Mouse (Mus musculus) stomach, embryonic 16.5 days (tissue): ENCODE results near the gene Thap12. TPM values are rescaled to one million over a fixed set of nuclear protein-coding genes. Genes with fewer than 3 reads are reported as not detected.

Experiments
- ATAC-seq: fragments of 200-750 bp; cut with Nextera tagmentation; 2 replicates; pipeline ENCODE4 v1.8.0; 2017; ENCODE audit warnings: moderate number of reproducible peaks, moderate TSS enrichment; ENCODE audit not compliant: insufficient read depth, low FRiP score
- H3K27ac ChIP-seq: fragments of 300-500 bp; sonication (generic); 2 replicates; pipeline ENCODE4 v1.5.1; 2014; ENCODE audit warnings: low read length
- H3K27me3 ChIP-seq: fragments of 300-500 bp; sonication (generic); 2 replicates; pipeline ENCODE4 v1.6.1; 2014; ENCODE audit warnings: low read length, control low read depth, mixed read lengths; ENCODE audit not compliant: control insufficient read depth, insufficient read depth
- H3K36me3 ChIP-seq: fragments of 300-500 bp; sonication (generic); 2 replicates; pipeline ENCODE4 v1.6.1; 2014; ENCODE audit warnings: low read length; ENCODE audit not compliant: control insufficient read depth, insufficient read depth
- H3K4me1 ChIP-seq: fragments of 300-500 bp; sonication (generic); 2 replicates; pipeline ENCODE4 v1.6.1; 2014; ENCODE audit warnings: low read length, control low read depth, mixed read lengths; ENCODE audit not compliant: control insufficient read depth, insufficient read depth
- H3K4me2 ChIP-seq: fragments of 300-500 bp; sonication (generic); 2 replicates; pipeline ENCODE4 v1.6.1; 2014; ENCODE audit warnings: low read depth, low read length, mixed read lengths
- H3K4me3 ChIP-seq: fragments of 300-500 bp; sonication (generic); replicated peaks from 2 replicates; pipeline ENCODE4 v1.5.1; 2014; ENCODE audit warnings: mild to moderate bottlenecking, low read length
- H3K9ac ChIP-seq: fragments of 300-500 bp; sonication (generic); 2 replicates; pipeline ENCODE4 v1.6.1; 2014; ENCODE audit warnings: low read length
- H3K9me3 ChIP-seq: fragments of 300-500 bp; sonication (generic); replicated peaks from 2 replicates; pipeline ENCODE4 v1.6.1; 2016; ENCODE audit warnings: low read length, control low read depth; ENCODE audit not compliant: control insufficient read depth
- WGBS: fragments of 180-500 bp; shearing (Covaris S2); extraction: QIAGEN DNeasy Blood & Tissue Kit; methylation state at CpG from one replicate; pipeline ENCODE4 v1.1.7; 2014; 5-methylcytosine and 5-hydroxymethylcytosine counted together
- polyA plus RNA-seq: library from polyadenylated mRNA; unstranded; fragments of >200 nt; fragmentation: Nextera tagmentation; extraction: Ambion mirVana; gene quantifications from 2 replicates; pipeline ENCODE4 v1.2.1, GENCODE M21; 2015

The Thap12 gene
- polyA plus RNA-seq, 1 experiment from 2014 or later, result 42.9 TPM

DNA sequence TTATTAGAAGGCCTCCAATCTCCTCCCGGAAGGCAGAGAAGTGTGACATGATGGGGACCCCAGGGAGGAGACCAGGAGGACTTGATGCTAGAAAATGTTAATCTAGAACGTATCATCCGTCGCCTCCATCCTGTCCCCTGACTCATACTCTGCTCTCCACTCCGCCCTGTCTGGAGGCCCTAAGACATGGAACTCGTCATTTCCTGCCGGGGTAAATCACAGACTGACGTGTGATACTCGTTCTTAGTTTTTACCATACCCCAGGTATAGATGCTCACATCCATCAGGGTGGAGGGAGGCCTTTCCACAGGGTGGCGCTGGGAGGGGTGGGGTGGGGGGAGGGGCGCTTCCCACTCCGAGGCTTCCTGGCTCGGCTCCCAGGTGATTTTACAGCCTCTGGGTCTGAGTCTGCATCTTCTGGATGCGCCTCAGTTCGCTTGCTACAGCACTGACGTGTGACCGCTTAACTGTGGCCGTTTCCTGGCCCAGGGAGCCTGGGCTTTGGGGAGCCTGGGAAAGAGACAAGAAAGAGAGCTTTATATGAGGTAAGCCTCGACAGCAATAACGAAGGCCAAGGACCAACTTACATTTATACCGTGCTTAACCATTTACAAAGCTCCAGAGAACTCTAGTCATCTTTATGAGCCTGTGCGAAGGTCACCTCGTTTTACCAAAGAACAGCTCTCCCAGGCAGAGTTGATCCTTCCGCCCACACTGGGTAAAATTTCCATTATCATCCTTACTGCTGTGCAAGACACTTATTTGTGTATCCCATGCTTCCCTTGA is 9.9 kb upstream of the Thap12 start:
- no peak for ATAC-seq
- Histone ChIP-seq H3K27ac (no peak overlapping the region), H3K4me3 (no peak overlapping the region)

DNA sequence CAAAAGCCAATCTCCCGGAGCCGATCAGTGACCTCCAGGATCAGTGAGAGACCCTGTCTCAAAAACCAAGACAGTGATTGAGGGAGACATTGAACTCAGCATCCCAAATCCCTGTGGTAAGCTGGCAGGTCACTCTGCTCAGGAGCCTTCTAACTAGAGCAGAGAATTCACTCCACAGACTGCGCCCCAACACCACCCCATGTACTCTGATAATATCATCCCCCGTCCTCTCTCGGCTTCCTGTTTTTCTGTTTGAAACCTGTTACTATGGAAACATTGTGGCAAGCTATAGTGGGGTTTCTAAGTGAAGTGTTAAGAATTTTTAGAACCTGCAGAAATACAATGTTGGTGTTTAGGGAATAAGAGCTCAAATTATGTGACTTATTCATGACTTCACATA is 8.9 kb upstream of the Thap12 start:
- ATAC-seq, result no peak
- H3K9ac ChIP-seq, result no peak overlapping the region
- H3K4me1 ChIP-seq, result 0 out of 2 replicates have a peak, but pooled peaks cover 7% of the 10 kb centered on the region
- no peak overlapping the region for H3K4me2 ChIP-seq
- H3K36me3 ChIP-seq, result no peaks in the 10 kb centered on the region
- H3K27ac ChIP-seq, result no peak overlapping the region
- no peaks in the 10 kb centered on the region for H3K27me3 ChIP-seq
- H3K4me3 ChIP-seq, result no peak overlapping the region
- 78% methylated on average over 5 of the region's 5 CpGs for WGBS
- H3K9me3 ChIP-seq, result no peaks in the 10 kb centered on the region

More for the DNA sequence above, 9.9 kb upstream of the Thap12 start:
- Histone ChIP-seq H3K4me1 (0 out of 2 replicates have a peak, but pooled peaks cover 7% of the 10 kb centered on the region), H3K9me3 (no peaks in the 10 kb centered on the region), H3K9ac (no peak overlapping the region), H3K4me2 (peak overlapping the region; percentile 41), H3K36me3 (no peaks in the 10 kb centered on the region), H3K27me3 (no peaks in the 10 kb centered on the region)
- WGBS, result 37% methylated on average over 24 of the region's 24 CpGs

DNA sequence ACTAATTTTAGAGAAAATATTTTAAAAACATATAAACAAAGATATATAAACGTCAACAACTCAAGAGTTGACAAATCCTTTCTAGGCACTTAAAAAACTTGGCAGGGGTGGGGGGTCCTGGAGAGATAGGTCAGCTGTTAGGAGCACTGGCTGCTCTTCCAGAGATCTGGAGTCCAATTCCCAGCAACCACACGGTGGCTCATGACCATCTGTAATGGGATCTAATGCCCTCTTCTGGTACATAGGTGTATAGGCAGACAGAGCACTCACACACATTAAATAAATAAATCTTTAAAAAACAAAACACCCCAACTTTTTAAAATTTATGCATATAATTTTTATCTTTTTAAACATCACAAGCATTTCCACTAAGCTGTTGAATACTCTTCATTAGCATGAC is 5.4 kb upstream of the Thap12 start:
- Histone ChIP-seq H3K4me1 (0 out of 2 replicates have a peak, but pooled peaks cover 12% of the 10 kb centered on the region), H3K4me3 (no peak overlapping the region), H3K9ac (no peak overlapping the region), H3K27me3 (no peaks in the 10 kb centered on the region), H3K4me2 (no peak overlapping the region), H3K27ac (no peak overlapping the region), H3K9me3 (no peaks in the 10 kb centered on the region), H3K36me3 (no peaks in the 10 kb centered on the region)
- WGBS, result 12% methylated on average over 2 of the region's 2 CpGs
- no peak for ATAC-seq

DNA sequence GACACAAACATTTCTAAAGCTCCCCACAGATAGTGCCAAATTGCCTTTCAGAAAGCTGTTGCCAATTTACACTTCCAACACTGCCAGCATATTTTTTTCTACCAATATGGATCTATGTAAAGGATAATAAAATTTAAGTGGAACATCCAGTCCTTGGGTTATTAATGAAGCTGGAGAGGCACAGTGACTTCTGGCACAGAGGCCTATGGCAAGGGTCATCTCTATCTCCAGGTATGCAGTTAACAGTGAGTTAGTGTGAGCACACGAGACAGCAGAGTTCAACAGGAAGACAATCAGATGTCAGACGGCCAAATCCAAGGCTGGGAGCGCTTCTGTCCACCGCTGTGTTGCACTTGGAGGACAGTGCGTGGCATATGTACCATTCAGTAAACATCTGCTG is 4.9 kb upstream of the Thap12 start:
- no peaks in the 10 kb centered on the region for H3K27me3 ChIP-seq
- no peak overlapping the region for H3K4me2 ChIP-seq
- H3K9ac ChIP-seq, result no peak overlapping the region
- no peak overlapping the region for H3K4me3 ChIP-seq
- H3K27ac ChIP-seq, result no peak overlapping the region
- WGBS, result 63% methylated on average over 5 of the region's 5 CpGs
- H3K9me3 ChIP-seq, result no peaks in the 10 kb centered on the region
- H3K36me3 ChIP-seq, result no peaks in the 10 kb centered on the region
- 0 out of 2 replicates have a peak, but pooled peaks cover 9% of the 10 kb centered on the region for H3K4me1 ChIP-seq
- ATAC-seq, result no peak

DNA sequence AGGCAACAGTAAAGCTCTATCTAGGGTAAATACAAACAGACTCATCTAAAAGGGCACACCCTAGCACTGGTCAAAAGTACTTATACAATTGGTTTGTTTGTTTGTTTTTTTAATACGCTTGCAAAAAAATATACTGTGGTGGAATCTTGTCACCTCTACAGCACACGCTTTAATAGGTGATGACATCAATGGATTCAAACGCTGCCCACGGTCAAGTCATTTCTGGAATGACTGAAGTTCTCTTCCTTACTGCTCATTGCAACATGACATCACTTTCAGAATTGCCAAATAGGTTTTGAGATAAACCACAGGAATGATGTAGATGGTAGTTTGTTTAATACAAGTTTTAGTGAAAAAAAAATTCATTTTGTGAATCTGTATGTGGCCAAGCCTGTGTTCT is 4.3 kb upstream of the Thap12 start:
- Histone ChIP-seq H3K9me3 (no peaks in the 10 kb centered on the region), H3K4me2 (no peak overlapping the region), H3K4me1 (0 out of 2 replicates have a peak, but pooled peaks cover 6% of the 10 kb centered on the region), H3K27me3 (no peaks in the 10 kb centered on the region), H3K9ac (no peak overlapping the region), H3K27ac (no peak overlapping the region), H3K36me3 (no peaks in the 10 kb centered on the region), H3K4me3 (no peak overlapping the region)
- ATAC-seq, result no peak
- WGBS, result 84% methylated on average over 4 of the region's 4 CpGs

DNA sequence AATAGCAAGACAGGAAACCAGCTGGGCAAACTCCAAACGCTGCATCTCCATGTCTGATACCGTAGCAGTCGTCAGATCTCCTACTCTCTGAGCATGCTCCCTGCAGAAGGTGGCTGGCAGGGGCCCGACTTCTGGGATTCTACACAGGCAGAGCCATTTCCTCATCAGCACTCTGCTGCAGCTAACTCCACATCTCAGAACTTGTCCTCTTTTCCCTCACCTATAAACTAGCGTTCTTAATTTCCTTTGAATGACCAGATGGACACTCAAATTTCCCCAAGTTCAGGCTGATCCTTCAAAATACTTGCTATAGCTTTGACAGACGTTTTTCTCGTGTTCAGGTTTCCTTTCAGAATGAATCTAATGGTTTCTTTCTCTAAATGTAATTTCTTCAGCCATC is 1.1 kb upstream of the Thap12 start:
- H3K4me2 ChIP-seq, result peak overlapping the region; percentile 81
- H3K27ac ChIP-seq, result peak overlapping the region; percentile 90
- no peak for ATAC-seq
- H3K4me1 ChIP-seq, result peaks cover 16% of the 10 kb centered on the region
- peak overlapping the region; percentile 86 for H3K4me3 ChIP-seq
- no peaks in the 10 kb centered on the region for H3K27me3 ChIP-seq
- no peaks in the 10 kb centered on the region for H3K36me3 ChIP-seq
- 26% methylated on average over 7 of the region's 7 CpGs for WGBS
- H3K9me3 ChIP-seq, result no peaks in the 10 kb centered on the region
- peak overlapping the region; percentile 83 for H3K9ac ChIP-seq

DNA sequence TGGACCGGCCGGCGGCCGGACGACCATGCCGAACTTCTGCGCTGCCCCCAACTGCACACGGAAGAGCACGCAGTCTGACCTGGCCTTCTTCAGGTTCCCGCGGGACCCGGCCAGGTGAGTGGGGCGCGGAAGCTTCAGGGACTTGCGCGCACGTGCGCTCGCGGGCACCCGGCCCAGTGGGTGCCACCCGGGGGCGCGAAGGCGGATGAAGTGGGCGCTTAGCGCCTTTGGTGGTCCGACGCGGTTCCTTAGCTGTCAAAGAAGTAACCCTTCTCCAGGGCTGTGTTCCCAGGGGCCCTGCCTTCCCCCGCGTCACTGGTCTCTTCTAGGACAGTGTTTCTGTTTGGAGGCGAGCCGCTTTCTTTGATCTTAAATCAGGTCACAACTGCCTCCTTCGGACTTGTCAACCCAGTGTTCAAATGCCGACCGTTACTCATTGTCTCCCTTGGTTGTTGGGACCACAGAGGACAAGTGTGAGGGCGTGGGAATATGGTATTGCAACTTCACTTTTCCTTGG is 520 bp downstream of the Thap12 start:
- H3K27me3 ChIP-seq, result no peaks in the 10 kb centered on the region
- no peak for ATAC-seq
- H3K36me3 ChIP-seq, result no peaks in the 10 kb centered on the region
- H3K4me1 ChIP-seq, result peaks cover 16% of the 10 kb centered on the region
- no peaks in the 10 kb centered on the region for H3K9me3 ChIP-seq
- H3K9ac ChIP-seq, result peak overlapping the region; percentile 93
- H3K4me3 ChIP-seq, result peak overlapping the region; percentile 86
- under 1% methylated on average over 36 of the region's 38 CpGs for WGBS
- peak overlapping the region; percentile 81 for H3K27ac ChIP-seq
- H3K4me2 ChIP-seq, result peak overlapping the region; percentile 64

DNA sequence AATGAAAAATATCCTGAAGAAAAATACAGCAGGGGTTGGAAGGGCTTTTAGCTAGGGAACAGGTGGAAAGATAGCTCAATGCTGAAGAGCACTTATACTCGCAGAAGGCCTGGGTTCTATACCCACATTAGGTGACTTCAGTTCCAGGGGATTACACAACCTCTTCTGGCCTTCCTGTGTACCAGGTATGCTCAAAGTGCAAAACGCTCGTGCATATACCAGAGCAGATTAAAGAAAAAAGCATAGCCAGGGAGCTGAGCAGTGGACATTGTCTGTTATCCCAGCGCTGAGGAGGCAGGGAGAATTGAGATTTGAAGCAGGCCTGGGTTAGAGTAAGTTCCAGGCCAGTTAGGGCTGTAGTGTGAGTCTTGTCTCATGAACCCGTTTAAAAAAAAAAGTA is 1.4 kb downstream of the Thap12 start:
- no peak overlapping the region for H3K27ac ChIP-seq
- H3K9me3 ChIP-seq, result no peaks in the 10 kb centered on the region
- 54% methylated on average over 5 of the region's 5 CpGs for WGBS
- H3K27me3 ChIP-seq, result no peaks in the 10 kb centered on the region
- peaks cover 16% of the 10 kb centered on the region for H3K4me1 ChIP-seq
- H3K4me2 ChIP-seq, result peak overlapping the region; percentile 64
- peak overlapping the region; percentile 86 for H3K4me3 ChIP-seq
- no peaks in the 10 kb centered on the region for H3K36me3 ChIP-seq
- H3K9ac ChIP-seq, result peak overlapping the region; percentile 65
- no peak for ATAC-seq

DNA sequence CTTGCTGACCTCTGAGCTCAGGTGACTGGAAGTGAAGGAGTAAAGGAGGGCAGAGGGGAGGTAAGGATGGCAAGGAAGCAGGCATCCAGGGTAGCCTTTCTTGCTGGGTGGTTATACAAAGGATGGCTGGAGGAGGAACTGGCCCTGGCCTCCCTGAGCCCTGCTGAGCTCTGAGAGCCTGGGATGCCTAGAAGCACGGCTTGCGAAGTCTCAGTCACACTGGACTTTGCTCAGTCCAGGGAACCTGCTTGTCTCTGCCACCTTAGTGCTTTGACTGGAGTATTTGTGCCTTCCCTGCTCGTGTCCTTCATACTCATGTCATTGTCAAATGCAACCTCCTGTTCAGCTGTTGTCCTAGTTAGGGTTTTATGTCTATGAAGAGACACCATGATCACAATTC is 10.8 kb downstream of the Thap12 start:
- Histone ChIP-seq H3K4me1 (no peaks in the 10 kb centered on the region), H3K27me3 (no peaks in the 10 kb centered on the region), H3K9me3 (no peaks in the 10 kb centered on the region), H3K36me3 (peaks cover 20% of the 10 kb centered on the region), H3K4me2 (no peak overlapping the region), H3K9ac (no peak overlapping the region), H3K27ac (no peak overlapping the region), H3K4me3 (no peak overlapping the region)
- ATAC-seq, result no peak
- WGBS, result 84% methylated on average over 3 of the region's 3 CpGs
